ENCODE assay signal across 23 mouse cellular contexts in genomic region chr4:108902886-108903285, GRCm38 (mm10). TPM values are rescaled to one million over a fixed set of nuclear protein-coding genes. Genes with fewer than 3 reads are reported as not detected.
DNase-seq lines count a peak whose midpoint lies in the region; TF ChIP-seq lines count a peak whose summit lies in the region.
"Had no signal": no experiment of that assay in that cellular context is flagged by ENCODE, and none has a peak within 500 bp of the region (broad histone marks: within the 10 kb centered on the region; RNA-seq: fewer than 3 reads in every experiment).

No protein-coding gene starts in this region.

- H3K27ac ChIP-seq in ES-Bruce4 (ENCODE audit: insufficient read depth, low read length) (peak overlapping the region; percentile 34), ES-E14 (ENCODE audit: insufficient read depth, low read depth, low read length, poor library complexity, severe bottlenecking) (peak overlapping the region; percentile 43; the same call in 1 of the 2 replicates)
- H3K27ac ChIP-seq in embryonic facial prominence, embryonic 10.5 days (replicated peaks): no peak overlapping the region
- H3K27ac ChIP-seq: embryonic facial prominence, embryonic 13.5 days; embryonic facial prominence, embryonic 15.5 days; forebrain, embryonic 10.5 days; forebrain, embryonic 12.5 days had no signal

- WGBS in embryonic facial prominence, embryonic 10.5 days: 92% methylated on average over 9 of the region's 9 CpGs

- no peak for TF ChIP-seq CTCF in ES-Bruce4 (IDR thresholded peaks at IDR 0.05; ENCODE audit: low read depth, low read length)

- no peak for TF ChIP-seq POLR2A in ES-Bruce4 (IDR thresholded peaks at IDR 0.05; ENCODE audit: insufficient read depth, low read length)

- peaks cover 14% of the 10 kb centered on the region for H3K4me1 ChIP-seq in ES-Bruce4 (ENCODE audit: control insufficient read depth, insufficient read depth, low read length)
- H3K4me1 ChIP-seq in ES-E14 (ENCODE audit: control insufficient read depth in 2 of 2, insufficient read depth in 2 of 2, low read length in 2 of 2, poor library complexity in 1 of 2): peaks cover 9 to 29% of the 10 kb centered on the region in 2 experiments
- peaks cover 20% of the 10 kb centered on the region for H3K4me1 ChIP-seq in embryonic facial prominence, embryonic 10.5 days

- no peak overlapping the region for H3K9ac ChIP-seq in ES-Bruce4 (ENCODE audit: low read depth, poor library complexity, severe bottlenecking)
- no peak overlapping the region for H3K9ac ChIP-seq in ES-E14 (ENCODE audit: insufficient read depth, low read depth, low read length, poor library complexity, severe bottlenecking)
- H3K9ac ChIP-seq: embryonic facial prominence, embryonic 13.5 days; embryonic facial prominence, embryonic 15.5 days; forebrain, embryonic 12.5 days had no signal

- peak; percentile 52 for DNase-seq in ES-E14 (ENCODE audit: low read depth, low spot score)
- DNase-seq in ZHBTc4 (ENCODE audit: low read depth, low spot score): peak; percentile 92
- DNase-seq in embryonic facial prominence, embryonic 10.5 days (ENCODE audit: low spot score): no peak
- DNase-seq in urinary bladder, postnatal 36 days (ENCODE audit: low spot score in 2 of 2): no peak
- DNase-seq: adrenal gland, adult 2 months; adrenal gland, postnatal 10 days; adrenal gland, postnatal 25 days; B cell, adult 2 months; cerebellum, adult 11 months; cerebellum, adult 2 months; cerebellum, adult 9-10 months; cerebellum, postnatal 10 days; cerebellum, postnatal 25 days had no signal

- H3K36me3 ChIP-seq in ES-Bruce4 (ENCODE audit: control insufficient read depth, insufficient read depth, low read length, poor library complexity, severe bottlenecking): no peaks in the 10 kb centered on the region
- no peaks in the 10 kb centered on the region for H3K36me3 ChIP-seq in ES-E14 (ENCODE audit: control insufficient read depth, insufficient read depth, low read length, poor library complexity, severe bottlenecking)
- H3K36me3 ChIP-seq in embryonic facial prominence, embryonic 10.5 days (replicated peaks): no peaks in the 10 kb centered on the region
- H3K36me3 ChIP-seq: embryonic facial prominence, embryonic 13.5 days; embryonic facial prominence, embryonic 15.5 days; forebrain, embryonic 10.5 days; forebrain, embryonic 12.5 days had no signal

- H3K4me3 ChIP-seq in ES-Bruce4 (ENCODE audit: low read depth, low read length): no peak overlapping the region
- H3K4me3 ChIP-seq in ES-E14 (ENCODE audit: insufficient read depth in 1 of 2, low read depth in 1 of 2, low read length in 2 of 2, poor library complexity in 1 of 2, severe bottlenecking in 1 of 2): no peak overlapping the region
- no peak overlapping the region for H3K4me3 ChIP-seq in embryonic facial prominence, embryonic 10.5 days
- H3K4me3 ChIP-seq: embryonic facial prominence, embryonic 13.5 days; embryonic facial prominence, embryonic 15.5 days; erythroblast, embryonic 14.5 days; forebrain, embryonic 10.5 days; forebrain, embryonic 12.5 days had no signal

- no peak for TF ChIP-seq EP300 in ES-Bruce4 (IDR thresholded peaks at IDR 0.05; ENCODE audit: insufficient read depth, low read depth, low read length)

- in situ Hi-C loops in ES-E14 (cut with MboI; ENCODE audit: low sequenced_read_pairs in 2 of 2, unreplicated experiment in 2 of 2): no loop called here

- H3K27me3 ChIP-seq in ES-Bruce4 (ENCODE audit: control insufficient read depth, insufficient read depth, low read length, poor library complexity, severe bottlenecking): no peaks in the 10 kb centered on the region
- H3K27me3 ChIP-seq in embryonic facial prominence, embryonic 10.5 days (replicated peaks; ENCODE audit: low read depth, poor library complexity, severe bottlenecking): no peaks in the 10 kb centered on the region
- H3K27me3 ChIP-seq: CH12.LX; embryonic facial prominence, embryonic 13.5 days; embryonic facial prominence, embryonic 15.5 days had no signal

- H3K9me3 ChIP-seq in ES-Bruce4 (replicated peaks; ENCODE audit: control insufficient read depth, insufficient read depth, low read length, poor library complexity, severe bottlenecking) (no peaks in the 10 kb centered on the region), ES-E14 (ENCODE audit: control insufficient read depth, insufficient read depth, low read depth, low read length) (no peaks in the 10 kb centered on the region)
- H3K9me3 ChIP-seq in embryonic facial prominence, embryonic 10.5 days: no peaks in the 10 kb centered on the region
- H3K9me3 ChIP-seq: embryonic facial prominence, embryonic 13.5 days; embryonic facial prominence, embryonic 15.5 days; forebrain, embryonic 10.5 days; forebrain, embryonic 12.5 days had no signal

TF ChIP-seq in ES-E14, 5 proteins besides CTCF, POLR2A, EP300 and RAD21:
- TF ChIP-seq ZC3H11A (IDR thresholded peaks at IDR 0.05; ENCODE audit: borderline replicate concordance, low read depth, low read length) (no peak), ZNF384 (IDR thresholded peaks at IDR 0.05; ENCODE audit: low read depth, low read length) (no peak), MAFK (IDR thresholded peaks at IDR 0.05; ENCODE audit: insufficient read depth, low read depth, low read length) (no peak), CHD2 (IDR thresholded peaks at IDR 0.05; ENCODE audit: low read depth, low read length) (no peak), HCFC1 (IDR thresholded peaks at IDR 0.05; ENCODE audit: borderline replicate concordance, insufficient read depth, low read length) (no peak)

RNA-seq across cellular contexts. Expression of gene Rab3b, which starts 24.0 kb away (rescaled TPM):
- 16.3 and 17.0 TPM in 2 replicates for polyA plus RNA-seq in ES-Bruce4 (2011; ENCODE audit: insufficient read depth, insufficient read length, low read depth, missing spikeins)
- total RNA-seq in ES-E14 (2012; rRNA removed): 2.3 and 5.1 TPM in 2 replicates
- 17.1 and 20.8 TPM in 2 replicates for polyA plus RNA-seq in embryonic facial prominence, embryonic 10.5 days (2016; fragmentation: Nextera tagmentation; extraction: Ambion mirVana)
- total RNA-seq: MEL had no signal
- polyA plus RNA-seq: CD4-positive, CD25-positive, alpha-beta regulatory T cell, adult 4 months; erythroblast, embryonic 14.5 days had no signal

RNA-seq across cellular contexts. Expression of gene A730015C16Rik, which starts 54.5 kb away (rescaled TPM):
- not detected in 2 replicates for polyA plus RNA-seq in ES-Bruce4 (2011; ENCODE audit: insufficient read depth, insufficient read length, low read depth, missing spikeins)
- 2.6 and 3.1 TPM in 2 replicates for total RNA-seq in ES-E14 (2012; rRNA removed)
- 1.3 and 1.9 TPM in 2 replicates for polyA plus RNA-seq in embryonic facial prominence, embryonic 10.5 days (2016; fragmentation: Nextera tagmentation; extraction: Ambion mirVana)
- total RNA-seq: adrenal gland, adult 2 months; adrenal gland, postnatal 10 days; adrenal gland, postnatal 25 days had no signal
- polyA plus RNA-seq: adrenal gland, adult 2 months; CD4-positive, CD25-positive, alpha-beta regulatory T cell, adult 4 months; cerebellum, adult 2 months; cortical plate, adult 2 months; erythroblast, embryonic 14.5 days had no signal

RNA-seq across cellular contexts. Expression of gene Kti12, which starts 55.3 kb away (rescaled TPM):
- polyA plus RNA-seq in ES-Bruce4 (2011; ENCODE audit: insufficient read depth, insufficient read length, low read depth, missing spikeins): 20.1 and 20.7 TPM in 2 replicates
- 26.2 and 26.7 TPM in 2 replicates for total RNA-seq in ES-E14 (2012; rRNA removed)
- polyA plus RNA-seq in embryonic facial prominence, embryonic 10.5 days (2016; fragmentation: Nextera tagmentation; extraction: Ambion mirVana): 65.3 and 70.6 TPM in 2 replicates

Comparison
In these comparisons a context has a peak if more than half of its experiments do, and no peak if none do; other contexts are left out.
1. DNase-seq: peak in ES-E14 (single experiment) and ZHBTc4 (single experiment); none in embryonic facial prominence, embryonic 10.5 days (single experiment) and urinary bladder, postnatal 36 days (0 of 2).